Mouse (Mus musculus): ENCODE measurements around the gene Usp54. TPM values are rescaled to one million over a fixed set of nuclear protein-coding genes. Genes with fewer than 3 reads are reported as not detected.
A peak's percentile ranks its signal among the peaks of the same experiment; 100 is the strongest.

Usp54 gene
- polyA plus RNA-seq, 1 experiment, result 1.5 TPM

- no peaks in the 10 kb centered on the region; the same call in 1 of the 2 replicates for H3K4me1 ChIP-seq (ENCODE audit: control insufficient read depth, insufficient read depth, insufficient read length, low read length)
- H3K27ac ChIP-seq (replicated peaks; ENCODE audit: low read depth, low read length), result no peak overlapping the region
These were observed 20.9 kb upstream of the Usp54 start for GRCm38 (mm10) chr14:20661661-20662331.

GRCm38 (mm10) chr14:20660827-20661660, 20.2 kb upstream of the Usp54 start:
- peak overlapping the region; percentile 74 for H3K4me3 ChIP-seq (ENCODE audit: insufficient read depth, low read depth, low read length)
- H3K4me1 ChIP-seq (ENCODE audit: control insufficient read depth, insufficient read depth, insufficient read length, low read length), result no peaks in the 10 kb centered on the region; the same call in 1 of the 2 replicates
- H3K27ac ChIP-seq (replicated peaks; ENCODE audit: low read depth, low read length), result no peak overlapping the region

More at GRCm38 (mm10) chr14:20661661-20662331, 20.9 kb upstream of the Usp54 start:
- H3K4me3 ChIP-seq (ENCODE audit: insufficient read depth, low read depth, low read length), result peak overlapping the region; percentile 74

GRCm38 (mm10) chr14:20659687-20660086, 18.8 kb upstream of the Usp54 start:
- Histone ChIP-seq H3K4me1 (ENCODE audit: control insufficient read depth, insufficient read depth, insufficient read length, low read length) (peaks cover 2% of the 10 kb centered on the region), H3K27ac (replicated peaks; ENCODE audit: low read depth, low read length) (no peak overlapping the region), H3K4me3 (ENCODE audit: insufficient read depth, low read depth, low read length) (no peak overlapping the region)

GRCm38 (mm10) chr14:20658902-20659301, 18.0 kb upstream of the Usp54 start:
- no peak overlapping the region for H3K27ac ChIP-seq (replicated peaks; ENCODE audit: low read depth, low read length)
- H3K4me3 ChIP-seq (ENCODE audit: insufficient read depth, low read depth, low read length), result no peak overlapping the region
- peaks cover 2% of the 10 kb centered on the region for H3K4me1 ChIP-seq (ENCODE audit: control insufficient read depth, insufficient read depth, insufficient read length, low read length)

GRCm38 (mm10) chr14:20658326-20658725, 17.5 kb upstream of the Usp54 start:
- Histone ChIP-seq H3K4me1 (ENCODE audit: control insufficient read depth, insufficient read depth, insufficient read length, low read length) (peaks cover 2% of the 10 kb centered on the region), H3K27ac (replicated peaks; ENCODE audit: low read depth, low read length) (no peak overlapping the region), H3K4me3 (ENCODE audit: insufficient read depth, low read depth, low read length) (no peak overlapping the region)

GRCm38 (mm10) chr14:20656361-20656760, 15.5 kb upstream of the Usp54 start, which contains the start of gene Myoz1:
Myoz1 (minus strand) TSS chr14:20656540.
- H3K27ac ChIP-seq (replicated peaks; ENCODE audit: low read depth, low read length), result no peak within 1 kb of the TSS
- H3K4me3 ChIP-seq (ENCODE audit: insufficient read depth, low read depth, low read length), result no peak within 1 kb of the TSS
- H3K4me1 ChIP-seq (ENCODE audit: control insufficient read depth, insufficient read depth, insufficient read length, low read length), result peaks cover 2% of the 10 kb centered on the region

GRCm38 (mm10) chr14:20655731-20656130, 14.9 kb upstream of the Usp54 start:
- Histone ChIP-seq H3K4me1 (ENCODE audit: control insufficient read depth, insufficient read depth, insufficient read length, low read length) (peaks cover 2% of the 10 kb centered on the region), H3K27ac (replicated peaks; ENCODE audit: low read depth, low read length) (no peak overlapping the region), H3K4me3 (ENCODE audit: insufficient read depth, low read depth, low read length) (no peak overlapping the region)

- peaks cover 2% of the 10 kb centered on the region for H3K4me1 ChIP-seq (ENCODE audit: control insufficient read depth, insufficient read depth, insufficient read length, low read length)
- no peak overlapping the region for H3K27ac ChIP-seq (replicated peaks; ENCODE audit: low read depth, low read length)
- no peak overlapping the region for H3K4me3 ChIP-seq (ENCODE audit: insufficient read depth, low read depth, low read length)
These were observed 14.0 kb upstream of the Usp54 start for GRCm38 (mm10) chr14:20654690-20655421.

GRCm38 (mm10) chr14:20651722-20652256, 10.9 kb upstream of the Usp54 start:
- no peak overlapping the region for H3K4me3 ChIP-seq (ENCODE audit: insufficient read depth, low read depth, low read length)
- no peak overlapping the region for H3K27ac ChIP-seq (replicated peaks; ENCODE audit: low read depth, low read length)
- peaks cover 2% of the 10 kb centered on the region for H3K4me1 ChIP-seq (ENCODE audit: control insufficient read depth, insufficient read depth, insufficient read length, low read length)

GRCm38 (mm10) chr14:20651000-20651399, 10.1 kb upstream of the Usp54 start:
- Histone ChIP-seq H3K4me1 (ENCODE audit: control insufficient read depth, insufficient read depth, insufficient read length, low read length) (peaks cover 2% of the 10 kb centered on the region), H3K27ac (replicated peaks; ENCODE audit: low read depth, low read length) (no peak overlapping the region), H3K4me3 (ENCODE audit: insufficient read depth, low read depth, low read length) (no peak overlapping the region)

GRCm38 (mm10) chr14:20646381-20646780, 5.5 kb upstream of the Usp54 start:
- Histone ChIP-seq H3K27ac (replicated peaks; ENCODE audit: low read depth, low read length) (no peak overlapping the region), H3K4me3 (ENCODE audit: insufficient read depth, low read depth, low read length) (no peak overlapping the region), H3K4me1 (ENCODE audit: control insufficient read depth, insufficient read depth, insufficient read length, low read length) (no peaks in the 10 kb centered on the region)

- H3K27ac ChIP-seq (replicated peaks; ENCODE audit: low read depth, low read length), result no peak overlapping the region
These were observed 4.7 kb upstream of the Usp54 start for GRCm38 (mm10) chr14:20645547-20645946.

GRCm38 (mm10) chr14:20641438-20641875, 594 bp upstream of the Usp54 start:
- Histone ChIP-seq H3K27ac (replicated peaks; ENCODE audit: low read depth, low read length) (peak overlapping the region; percentile 94), H3K4me3 (ENCODE audit: insufficient read depth, low read depth, low read length) (peak overlapping the region; percentile 87), H3K4me1 (ENCODE audit: control insufficient read depth, insufficient read depth, insufficient read length, low read length) (no peaks in the 10 kb centered on the region)

More at GRCm38 (mm10) chr14:20645547-20645946, 4.7 kb upstream of the Usp54 start:
- Histone ChIP-seq H3K4me1 (ENCODE audit: control insufficient read depth, insufficient read depth, insufficient read length, low read length) (no peaks in the 10 kb centered on the region), H3K4me3 (ENCODE audit: insufficient read depth, low read depth, low read length) (no peak overlapping the region)

- Histone ChIP-seq H3K4me3 (ENCODE audit: insufficient read depth, low read depth, low read length) (peak overlapping the region; percentile 63), H3K4me1 (ENCODE audit: control insufficient read depth, insufficient read depth, insufficient read length, low read length) (no peaks in the 10 kb centered on the region), H3K27ac (replicated peaks; ENCODE audit: low read depth, low read length) (no peak overlapping the region)
These were observed 794 bp downstream of the Usp54 start for GRCm38 (mm10) chr14:20639918-20640619.

All from brown adipose tissue, adult 24 weeks (tissue).